Mouse (Mus musculus) brain, embryonic 14.5 days (tissue): ENCODE results near the gene Sec1. TPM values are rescaled to one million over a fixed set of nuclear protein-coding genes. Genes with fewer than 3 reads are reported as not detected.

ENCODE experiments used
- DNase-seq: peaks from one replicate; pipeline ENCODE4 v3.0.0-alpha.2; 2011; ENCODE audit warnings: low read depth
- CTCF ChIP-seq: fragments of 200-500 bp; IDR thresholded peaks from 2 replicates; pipeline ENCODE4 v1.5.1; 2012; ENCODE audit warnings: inconsistent platforms, mild to moderate bottlenecking, moderate library complexity, borderline replicate concordance; ENCODE audit not compliant: insufficient read depth, insufficient read length; ENCODE audit errors: extremely low read depth
- POLR2A ChIP-seq: fragments of 200-500 bp; IDR thresholded peaks from 2 replicates; pipeline ENCODE4 v1.6.1; 2012; ENCODE audit warnings: mild to moderate bottlenecking, inconsistent platforms, borderline replicate concordance; ENCODE audit not compliant: poor library complexity, insufficient read depth, insufficient read length, severe bottlenecking; ENCODE audit errors: extremely low read depth
- polyA plus RNA-seq: library from polyadenylated mRNA; depleted of rRNA; stranded (reverse); fragments of >200 nt; gene quantifications from 2 replicates; pipeline ENCODE4 v1.2.3, GENCODE M21; 2012

The Sec1 gene
- polyA plus RNA-seq, 1 experiment: 0.66 TPM

DNA sequence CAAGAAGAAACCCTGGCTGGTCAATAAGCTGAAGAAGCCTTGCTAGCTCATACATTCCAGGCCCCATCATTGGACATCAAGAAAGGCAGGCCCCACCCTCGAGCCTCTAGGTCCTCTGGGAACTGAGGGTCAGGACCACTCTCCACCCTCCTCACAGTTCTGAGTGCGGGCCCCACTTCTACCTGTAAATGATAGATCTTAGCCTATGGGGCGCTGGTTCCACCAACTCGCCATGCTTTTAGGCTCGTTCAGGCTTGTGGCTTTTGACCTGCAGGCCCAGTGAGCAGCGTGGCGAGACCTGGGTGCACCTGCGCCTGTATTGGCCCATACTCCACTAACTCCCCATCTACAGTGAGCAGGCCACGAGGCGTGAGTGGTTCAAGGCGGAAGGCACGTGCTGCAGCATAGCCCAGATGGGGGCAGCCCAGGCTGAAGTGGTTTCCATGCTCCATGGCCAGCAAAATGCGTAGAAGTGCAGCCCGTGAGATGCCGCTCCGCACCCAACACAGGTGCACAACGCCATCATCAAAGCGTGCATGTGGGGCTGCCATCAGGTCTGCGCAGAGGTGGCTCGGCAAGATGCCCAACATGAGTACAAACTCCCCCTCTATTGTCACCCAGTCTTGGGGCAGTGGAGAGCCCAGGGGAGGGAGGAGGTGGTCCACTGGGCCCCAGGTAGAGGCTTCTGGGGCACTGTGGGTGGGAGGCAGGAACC is 16.4 kb upstream of the Sec1 start:
- DNase-seq: no peak
- TF ChIP-seq POLR2A: no peak
- TF ChIP-seq CTCF: no peak

DNA sequence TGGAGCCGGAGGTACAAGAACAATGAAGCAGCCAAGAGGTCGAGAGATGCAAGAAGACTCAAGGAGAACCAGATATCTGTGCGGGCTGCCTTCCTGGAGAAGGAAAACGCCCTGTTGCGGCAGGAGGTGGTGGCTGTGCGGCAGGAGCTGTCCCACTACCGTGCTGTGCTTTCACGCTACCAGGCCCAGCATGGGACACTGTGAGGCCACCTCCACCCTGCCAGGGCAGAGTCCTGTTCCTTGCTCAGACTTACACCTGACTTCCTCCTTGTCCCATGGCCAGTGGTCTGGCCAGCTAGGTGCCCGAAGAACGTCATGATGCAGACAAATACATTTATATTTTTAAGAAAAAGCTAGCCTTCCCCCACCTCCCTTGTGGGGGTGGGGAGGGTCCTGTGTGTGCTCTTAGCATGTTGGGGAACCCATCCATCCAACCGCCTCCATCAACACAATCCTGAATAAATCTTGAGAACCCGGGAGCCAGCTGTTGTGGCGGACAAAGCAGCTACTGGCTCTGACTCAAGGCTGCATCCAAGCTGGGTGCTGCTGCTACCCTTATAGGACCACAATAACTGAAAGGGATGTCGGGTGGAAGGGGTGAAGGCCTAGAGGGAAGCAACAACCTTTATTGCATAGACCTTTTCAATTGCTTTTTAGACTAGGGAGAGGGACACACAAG is 15.6 kb upstream of the Sec1 start:
- no peak for TF ChIP-seq POLR2A
- DNase-seq: no peak

DNA sequence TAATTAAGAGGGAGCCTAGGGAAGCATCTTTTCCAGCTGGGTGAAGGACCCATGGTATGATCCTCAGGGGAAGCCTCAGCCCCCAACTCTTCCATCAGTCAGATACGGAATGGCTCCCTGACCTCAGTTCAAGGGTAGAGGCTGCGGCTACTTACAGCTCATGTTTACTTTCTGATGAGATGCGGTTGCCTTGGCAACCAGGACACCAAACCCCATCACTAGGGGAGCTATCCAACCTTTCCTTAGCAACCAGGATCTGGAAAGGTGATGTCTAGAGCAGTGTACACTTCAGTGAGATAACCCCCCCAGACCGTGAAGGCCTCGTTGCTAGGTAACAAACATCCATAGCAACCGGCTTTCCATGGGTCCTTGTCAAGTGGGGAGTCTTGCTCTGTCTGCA is 14.8 kb upstream of the Sec1 start:
- DNase-seq: peak; percentile 89
- TF ChIP-seq POLR2A (no peak), CTCF (no peak)

DNA sequence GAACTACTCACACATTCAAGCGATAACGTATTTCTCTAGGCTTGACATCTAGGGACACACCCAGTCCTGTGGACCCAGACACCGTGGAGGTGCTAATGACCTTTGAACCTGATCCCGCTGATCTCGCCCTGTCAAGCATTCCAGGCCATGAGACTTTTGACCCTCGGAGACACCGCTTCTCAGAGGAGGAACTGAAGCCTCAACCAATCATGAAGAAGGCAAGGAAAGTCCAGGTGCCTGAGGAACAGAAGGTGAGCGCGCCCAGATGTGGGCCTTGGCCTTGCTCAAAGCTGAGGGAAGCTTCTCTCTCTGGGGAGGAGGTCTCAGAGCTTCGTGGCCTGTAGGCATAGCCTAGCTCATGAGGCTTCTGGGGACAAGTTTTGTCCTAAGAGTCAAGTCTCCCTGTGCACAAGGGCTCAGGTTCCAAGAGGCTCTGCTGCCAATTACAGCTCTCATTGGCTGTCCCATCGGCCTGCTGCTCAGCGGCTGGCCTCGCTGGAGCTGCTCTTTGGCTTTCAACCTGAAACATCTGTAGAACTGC is 14.1 kb upstream of the Sec1 start:
- no peak for DNase-seq
- TF ChIP-seq CTCF (no peak), POLR2A (no peak)

DNA sequence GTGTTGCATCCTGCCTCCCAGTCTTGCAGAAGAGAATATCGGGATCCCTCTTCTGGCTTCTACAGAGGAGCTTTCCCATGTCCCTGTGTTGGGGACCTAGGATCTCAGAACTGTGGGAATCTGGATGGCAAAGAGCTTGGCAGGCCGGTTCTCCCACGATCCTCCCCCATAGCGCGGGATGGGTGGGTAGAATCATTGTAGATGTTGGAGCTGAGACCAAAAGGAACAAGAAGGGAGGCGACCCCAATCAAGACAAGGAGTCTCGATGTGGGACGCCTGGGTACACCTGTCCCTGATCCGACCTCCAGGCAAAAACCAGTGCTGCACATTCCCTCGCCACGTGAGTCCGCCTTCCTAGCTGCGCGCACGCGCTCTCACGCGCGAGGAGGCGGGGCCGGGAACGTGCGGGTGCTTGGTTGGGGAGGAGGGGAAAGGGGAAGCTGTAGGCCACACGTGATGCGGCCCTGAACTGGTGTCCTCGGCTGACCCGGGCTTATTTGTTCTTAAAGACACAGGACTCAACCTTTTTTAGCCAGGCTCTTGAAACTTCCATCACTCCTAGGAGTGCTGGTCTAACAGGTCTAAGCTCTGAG is 13.3 kb upstream of the Sec1 start:
- TF ChIP-seq CTCF: no peak
- peak; percentile 94 for DNase-seq

DNA sequence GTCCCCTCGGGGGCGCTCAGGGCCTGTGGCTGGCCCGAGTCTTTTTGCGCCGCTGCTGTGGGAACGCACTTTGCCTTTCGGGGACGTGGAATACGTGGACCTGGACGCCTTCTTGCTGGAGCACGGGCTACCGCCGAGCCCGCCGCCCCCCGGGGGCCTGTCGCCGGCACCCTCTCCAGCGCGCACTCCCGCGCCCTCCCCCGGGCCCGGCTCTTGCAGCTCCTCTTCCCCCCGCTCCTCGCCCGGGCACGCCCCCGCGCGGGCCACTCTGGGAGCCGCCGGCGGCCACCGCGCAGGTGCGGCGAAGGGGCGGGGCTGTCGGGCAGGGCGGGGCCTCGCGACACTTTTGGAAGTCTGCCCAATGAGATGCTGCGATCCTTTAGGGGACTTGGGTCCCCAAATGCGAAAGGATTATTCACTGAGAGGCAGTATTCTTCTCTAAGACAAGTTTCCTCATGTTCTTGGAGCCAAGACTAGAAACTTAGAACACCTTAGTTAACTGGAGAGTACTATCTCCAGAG is 12.6 kb upstream of the Sec1 start:
- TF ChIP-seq CTCF: no peak
- peak; percentile 52; the same call in 1 of the 2 replicates for TF ChIP-seq POLR2A
- DNase-seq: peak; percentile 86

DNA sequence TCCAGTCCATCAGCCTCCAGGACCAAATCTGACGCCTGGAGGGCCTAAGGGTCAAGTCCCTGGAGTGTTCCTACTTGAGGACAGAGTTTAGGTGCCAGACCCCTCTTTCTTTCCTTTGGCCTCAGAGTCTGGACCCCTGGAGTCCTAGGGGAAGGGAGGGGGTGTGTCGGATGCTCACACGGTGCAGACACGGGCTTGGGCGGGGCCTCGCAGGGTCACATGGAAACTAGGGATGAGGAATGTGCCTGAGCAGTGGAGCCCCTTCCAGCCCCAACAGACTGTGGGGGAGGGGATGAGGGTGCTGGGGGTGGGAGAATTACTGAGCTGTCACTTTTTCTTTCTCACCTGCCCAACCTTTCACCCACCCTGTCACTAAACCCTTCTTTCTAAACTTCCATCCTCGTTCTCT is 11.7 kb upstream of the Sec1 start:
- no peak for TF ChIP-seq POLR2A
- no peak for TF ChIP-seq CTCF
- DNase-seq: peak; percentile 41

DNA sequence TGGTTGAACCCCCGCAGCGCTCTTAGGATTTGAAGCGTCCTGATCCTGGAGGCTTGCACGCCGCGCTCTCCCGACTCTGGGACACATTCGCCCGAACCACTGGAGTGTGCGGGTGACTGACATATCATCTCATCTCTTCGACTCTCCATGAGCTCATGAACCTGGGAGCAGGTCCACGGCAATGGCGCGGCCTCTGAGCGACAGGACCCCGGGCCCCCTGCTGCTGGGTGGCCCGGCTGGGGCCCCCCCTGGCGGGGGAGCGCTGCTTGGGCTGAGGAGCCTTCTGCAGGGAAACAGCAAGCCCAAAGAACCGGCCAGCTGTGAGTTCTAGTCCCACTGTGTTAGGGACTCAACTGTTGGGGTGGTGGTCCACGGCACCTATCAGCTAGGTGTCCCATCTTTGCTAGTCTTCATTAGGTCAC is 11.3 kb upstream of the Sec1 start:
- TF ChIP-seq POLR2A: no peak
- TF ChIP-seq CTCF: no peak
- no peak for DNase-seq

DNA sequence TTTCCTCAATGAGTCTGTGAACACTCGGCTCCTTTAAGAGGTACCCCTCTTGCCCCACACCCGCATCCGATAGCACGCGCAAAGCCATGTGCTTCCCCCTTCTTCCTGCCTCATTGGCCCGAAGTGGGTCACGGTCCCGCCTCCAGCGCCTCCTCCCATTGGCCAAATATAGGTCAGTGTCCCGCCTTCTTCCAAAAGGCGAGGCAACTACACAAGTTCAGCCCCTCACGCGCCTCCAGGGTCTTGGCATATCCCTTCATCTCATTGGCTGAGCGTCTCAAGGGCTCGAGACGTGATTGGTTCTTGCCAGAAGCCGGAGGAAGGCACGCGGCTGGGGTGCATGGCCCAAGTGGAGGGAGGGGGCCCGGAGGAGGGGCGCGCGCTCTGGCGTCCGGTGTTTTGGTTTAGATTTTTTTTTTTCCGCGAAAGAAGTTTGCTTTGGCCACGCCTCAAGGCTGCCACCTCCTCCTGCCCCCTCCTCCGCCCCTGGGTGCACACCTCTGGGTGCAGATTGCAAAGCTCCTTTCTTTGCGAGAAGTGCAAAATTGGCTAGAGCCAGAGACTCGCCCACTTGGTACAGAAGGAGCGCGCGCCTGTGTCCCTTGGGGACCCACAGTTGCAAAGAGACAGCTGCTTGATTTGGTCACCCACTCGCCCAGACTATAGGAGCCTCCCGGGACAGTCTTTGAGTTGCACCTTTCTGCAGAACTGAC is 10.7 kb upstream of the Sec1 start, which contains the start of gene Dbp:
Gene Dbp, plus strand, starts transcription at position 359 of the 713 bp plus-strand sequence.
- DNase-seq: peak; percentile 100
- no peak for TF ChIP-seq CTCF
- no peak for TF ChIP-seq POLR2A

DNA sequence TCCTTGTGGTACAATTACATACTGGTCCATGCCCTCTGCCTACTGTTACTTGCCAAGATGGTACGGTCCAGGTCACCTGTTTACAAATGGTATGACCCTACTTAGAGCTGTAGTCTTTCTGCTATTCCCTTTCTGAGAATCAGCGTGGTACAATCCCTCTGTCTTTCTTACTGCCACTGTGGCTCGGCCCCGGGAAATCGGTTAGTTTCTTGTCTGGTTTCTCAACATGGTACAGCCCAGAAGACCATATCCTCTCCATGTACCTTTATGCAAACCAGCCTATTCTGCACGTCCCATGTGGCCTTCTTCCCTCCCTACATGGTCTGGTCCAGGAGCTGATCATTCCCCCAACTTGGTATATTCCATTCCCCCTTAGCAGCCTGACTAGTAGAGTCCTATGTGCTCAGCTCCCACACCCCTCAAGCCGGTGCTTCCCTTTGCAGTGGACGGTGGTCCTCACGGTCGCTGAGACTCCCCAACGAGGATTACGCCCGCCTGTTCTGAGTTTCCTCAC is 9.9 kb upstream of the Sec1 start:
- TF ChIP-seq POLR2A (0 out of 2 replicates have a peak, but pooled peaks have one; percentile 5), CTCF (no peak)
- DNase-seq: peak; percentile 96

DNA sequence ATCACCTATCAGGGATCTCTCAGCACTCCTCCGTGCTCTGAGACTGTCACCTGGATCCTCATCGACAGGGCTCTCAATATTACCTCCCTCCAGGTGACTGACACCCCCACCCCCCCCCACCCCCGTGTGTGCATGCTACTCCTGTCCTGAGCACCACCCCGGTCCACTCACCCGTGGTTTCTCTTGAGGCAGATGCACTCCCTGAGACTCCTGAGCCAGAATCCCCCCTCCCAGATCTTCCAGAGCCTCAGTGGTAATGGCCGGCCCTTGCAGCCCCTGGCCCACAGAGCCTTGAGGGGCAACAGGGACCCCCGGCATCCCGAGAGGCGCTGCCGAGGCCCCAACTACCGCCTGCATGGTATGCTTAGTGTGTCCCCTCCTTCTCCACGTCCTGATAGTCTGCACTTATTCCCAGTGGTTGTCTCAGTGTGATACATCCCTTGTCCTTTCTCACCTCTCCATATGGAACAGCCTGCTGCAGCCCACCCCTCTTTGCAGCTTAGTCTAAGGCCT is 9.4 kb upstream of the Sec1 start:
- TF ChIP-seq POLR2A: no peak
- no peak for TF ChIP-seq CTCF
- no peak for DNase-seq
